Mouse (Mus musculus) bone marrow, adult 2 months (tissue): ENCODE results near the gene Tmem91.
A peak's percentile ranks its signal among the peaks of the same experiment; 100 is the strongest.

Experiments used
- CTCF ChIP-seq: fragments of 200-500 bp; IDR thresholded peaks from 2 replicates; pipeline ENCODE4 v1.5.1; 2011; ENCODE audit warnings: low read length, control low read depth; ENCODE audit not compliant: control insufficient read depth, insufficient read depth
- POLR2A ChIP-seq: fragments of 200-500 bp; IDR thresholded peaks from 2 replicates; pipeline ENCODE4 v1.6.1; 2011; ENCODE audit warnings: low read depth, mild to moderate bottlenecking, control low read depth, low read length, borderline replicate concordance; ENCODE audit not compliant: control insufficient read depth

DNA sequence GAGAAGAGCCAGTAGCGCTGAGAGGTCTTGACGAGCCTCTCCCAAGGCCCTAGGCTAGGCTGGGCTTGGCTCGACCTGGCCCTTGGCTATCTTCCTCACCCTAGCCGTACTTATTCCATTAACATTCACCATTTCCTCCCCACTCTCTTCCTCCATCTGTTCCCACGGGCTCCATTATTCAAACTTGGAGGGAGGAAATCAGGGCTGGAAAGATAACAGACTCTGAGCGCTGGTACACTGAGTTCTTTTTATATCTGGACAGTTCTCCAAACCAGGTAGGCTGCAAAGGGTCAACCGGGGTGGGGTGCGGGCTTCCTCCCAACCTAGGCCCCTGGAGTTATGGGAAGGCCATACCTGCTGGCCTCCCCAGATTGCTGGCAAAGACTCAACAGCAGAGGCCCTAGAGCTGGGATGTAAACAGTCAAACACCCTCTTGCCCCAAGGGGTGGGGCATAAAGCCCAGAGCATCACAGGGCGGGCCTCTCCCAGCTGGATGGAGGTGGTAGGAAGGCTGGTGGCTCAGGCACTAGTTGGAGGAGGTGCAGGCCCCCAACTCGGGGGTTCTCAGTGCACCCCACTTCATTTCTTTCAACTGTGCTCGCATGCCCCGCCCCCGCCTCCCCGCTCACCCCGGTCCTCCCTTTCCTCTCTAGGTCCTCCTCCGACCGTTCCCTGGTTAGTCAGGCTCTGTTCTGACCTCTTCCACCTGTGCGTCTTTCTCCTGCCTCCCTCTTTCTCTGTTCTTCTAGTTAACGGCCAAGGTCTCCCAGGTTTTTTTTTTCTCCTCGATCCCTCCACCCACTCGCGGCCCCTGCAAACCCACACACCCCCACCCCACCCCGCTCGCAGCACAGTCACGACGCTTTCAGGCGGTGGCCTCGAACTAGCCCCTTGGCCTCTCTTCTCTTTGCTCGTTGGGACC, 48.2 kb downstream of the Tmem91 start, which contains the start of gene B3gnt8:
- TF ChIP-seq POLR2A (0 out of 2 replicates have a peak, but pooled peaks have one; percentile 23), CTCF (no peak)
